Mouse (Mus musculus): ENCODE data around the gene Zswim8. TPM values are rescaled to one million over a fixed set of nuclear protein-coding genes. Genes with fewer than 3 reads are reported as not detected.
A peak's percentile ranks its signal among the peaks of the same experiment; 100 is the strongest.

Zswim8 gene
- polyA plus RNA-seq, 1 experiment from 2014 or later = 18.2 TPM

GRCm38 (mm10) chr14:20753792-20754191 is 46.4 kb downstream of the Zswim8 start:
- Histone ChIP-seq H3K27me3 (no peaks in the 10 kb centered on the region), H3K4me3 (no peak overlapping the region), H3K9me3 (replicated peaks) (no peaks in the 10 kb centered on the region), H3K9ac (no peak overlapping the region), H3K4me1 (replicated peaks) (peaks cover 17% of the 10 kb centered on the region), H3K27ac (no peak overlapping the region), H3K36me3 (peaks cover 52% of the 10 kb centered on the region), H3K4me2 (no peak overlapping the region)
- ATAC-seq (replicated peaks; ENCODE audit: insufficient number of reproducible peaks, insufficient read depth, low FRiP score, low read depth) = no peak
- WGBS = 76% methylated on average over 3 of the region's 3 CpGs

DNA sequence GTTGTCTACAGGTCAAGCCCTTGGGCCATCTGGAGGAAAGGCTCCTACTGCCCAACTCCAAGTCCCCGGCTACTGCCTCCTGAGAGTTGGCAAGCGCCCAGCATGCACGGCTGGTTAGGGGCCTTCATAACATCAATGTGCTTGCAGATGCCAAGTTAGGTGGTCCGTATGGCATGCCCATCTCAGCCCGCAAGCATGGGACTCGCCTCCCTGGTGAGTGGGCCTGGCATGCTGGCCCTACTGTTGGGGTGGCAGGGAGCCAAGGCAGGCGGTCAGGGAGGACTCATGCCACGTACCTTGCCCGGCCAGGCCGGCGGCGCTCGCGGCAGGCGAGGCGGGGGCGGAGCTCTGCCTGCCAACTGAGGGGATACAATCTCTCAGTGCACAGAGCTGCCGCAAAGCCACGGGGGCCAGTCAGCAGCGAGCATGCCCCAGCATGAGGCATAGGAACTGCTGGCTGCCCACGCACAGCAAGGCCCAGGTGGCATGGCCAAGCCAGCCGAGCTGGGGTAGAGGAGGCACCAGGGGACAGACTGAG is 50.1 kb downstream of the Zswim8 start:
- Histone ChIP-seq H3K36me3 (peaks cover 86% of the 10 kb centered on the region), H3K27me3 (no peaks in the 10 kb centered on the region), H3K4me3 (no peak overlapping the region), H3K4me1 (replicated peaks) (peaks cover 10% of the 10 kb centered on the region), H3K9me3 (replicated peaks) (no peaks in the 10 kb centered on the region), H3K9ac (no peak overlapping the region), H3K4me2 (no peak overlapping the region), H3K27ac (no peak overlapping the region)
- WGBS = 88% methylated on average over 22 of the region's 22 CpGs
- ATAC-seq (replicated peaks; ENCODE audit: insufficient number of reproducible peaks, insufficient read depth, low FRiP score, low read depth) = 0 out of 2 replicates have a peak, but pooled peaks have one; percentile 19

DNA sequence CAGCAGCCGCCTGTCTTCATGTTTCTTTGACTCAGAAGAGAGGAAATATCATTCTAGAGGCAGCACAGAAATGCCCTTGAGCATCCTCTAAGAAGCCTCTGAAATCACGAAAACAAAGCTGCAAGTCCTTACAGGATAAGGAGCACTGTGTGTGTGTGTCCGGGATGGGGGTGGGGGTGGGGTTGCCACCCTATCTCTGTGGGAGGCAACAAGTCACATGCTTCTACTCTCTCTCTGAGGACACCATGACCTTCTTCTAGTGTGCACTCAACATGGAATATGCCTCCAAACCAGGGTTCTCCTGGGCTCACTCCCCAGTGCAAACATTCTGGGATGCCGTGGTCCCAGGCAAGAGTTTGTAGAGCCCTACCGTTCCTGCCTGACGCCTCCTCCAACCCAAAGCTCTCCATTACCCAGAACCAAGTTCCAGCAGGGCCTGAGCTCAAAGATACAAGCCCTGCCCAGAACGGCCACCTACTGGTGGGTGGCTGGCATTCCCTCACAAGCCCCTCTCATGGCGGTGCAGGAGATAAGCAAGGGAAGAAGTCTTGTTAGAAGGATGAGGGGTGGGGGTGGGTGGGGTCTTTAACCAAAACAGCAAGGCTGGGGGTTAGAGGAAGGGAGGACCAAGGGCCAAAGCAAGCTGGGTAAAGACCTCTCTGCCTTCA is 51.5 kb downstream of the Zswim8 start:
- ATAC-seq (replicated peaks; ENCODE audit: insufficient number of reproducible peaks, insufficient read depth, low FRiP score, low read depth) = no peak

DNA sequence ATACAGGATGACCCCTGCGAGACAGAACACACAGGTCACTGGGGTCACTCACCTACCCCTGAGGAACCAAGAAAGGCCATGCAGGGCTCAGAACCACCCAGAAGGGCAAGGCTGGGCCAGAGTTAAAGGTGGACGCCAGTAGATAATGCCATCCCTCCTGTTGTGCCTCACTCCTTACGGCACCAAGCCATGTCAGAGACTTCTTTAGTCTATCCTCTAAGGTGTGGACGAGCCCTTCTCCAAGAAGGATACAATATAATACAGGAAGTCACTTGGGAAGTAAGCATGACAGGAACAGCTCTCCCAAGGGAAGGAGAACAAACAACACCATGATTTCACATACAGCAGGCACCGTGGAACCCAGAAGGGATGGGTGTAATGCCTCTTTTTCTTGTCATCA is 57.6 kb downstream of the Zswim8 start:
- Histone ChIP-seq H3K4me3 (no peak overlapping the region), H3K27me3 (no peaks in the 10 kb centered on the region), H3K9me3 (replicated peaks) (no peaks in the 10 kb centered on the region), H3K4me1 (replicated peaks) (peaks cover 42% of the 10 kb centered on the region), H3K9ac (peak overlapping the region; percentile 11), H3K27ac (peak overlapping the region; percentile 99), H3K36me3 (peaks cover 51% of the 10 kb centered on the region), H3K4me2 (no peak overlapping the region)
- 76% methylated on average over 5 of the region's 5 CpGs for WGBS
- ATAC-seq (replicated peaks; ENCODE audit: insufficient number of reproducible peaks, insufficient read depth, low FRiP score, low read depth) = no peak

More for the DNA sequence above, 51.5 kb downstream of the Zswim8 start:
- no peak overlapping the region for H3K9ac ChIP-seq
- no peak overlapping the region for H3K4me2 ChIP-seq
- no peak overlapping the region for H3K4me3 ChIP-seq
- peaks cover 10% of the 10 kb centered on the region for H3K4me1 ChIP-seq (replicated peaks)
- WGBS = 57% methylated on average over 8 of the region's 8 CpGs
- no peaks in the 10 kb centered on the region for H3K9me3 ChIP-seq (replicated peaks)
- peaks cover 87% of the 10 kb centered on the region for H3K36me3 ChIP-seq
- H3K27me3 ChIP-seq = no peaks in the 10 kb centered on the region
- peak overlapping the region; percentile 55 for H3K27ac ChIP-seq

- no peaks in the 10 kb centered on the region for H3K9me3 ChIP-seq (replicated peaks)
- WGBS = 12% methylated on average over 12 of the region's 12 CpGs
- no peak overlapping the region for H3K4me3 ChIP-seq
- peak; percentile 87 for ATAC-seq (replicated peaks; ENCODE audit: insufficient number of reproducible peaks, insufficient read depth, low FRiP score, low read depth)
- peak overlapping the region; percentile 19; the same call in 1 of the 2 replicates for H3K4me2 ChIP-seq
- H3K4me1 ChIP-seq (replicated peaks) = peaks cover 42% of the 10 kb centered on the region
- peaks cover 51% of the 10 kb centered on the region for H3K36me3 ChIP-seq
- H3K27ac ChIP-seq = peak overlapping the region; percentile 99
- no peaks in the 10 kb centered on the region for H3K27me3 ChIP-seq
- H3K9ac ChIP-seq = peak overlapping the region; percentile 43
These were observed 58.4 kb downstream of the Zswim8 start for GRCm38 (mm10) chr14:20765642-20766258.

DNA sequence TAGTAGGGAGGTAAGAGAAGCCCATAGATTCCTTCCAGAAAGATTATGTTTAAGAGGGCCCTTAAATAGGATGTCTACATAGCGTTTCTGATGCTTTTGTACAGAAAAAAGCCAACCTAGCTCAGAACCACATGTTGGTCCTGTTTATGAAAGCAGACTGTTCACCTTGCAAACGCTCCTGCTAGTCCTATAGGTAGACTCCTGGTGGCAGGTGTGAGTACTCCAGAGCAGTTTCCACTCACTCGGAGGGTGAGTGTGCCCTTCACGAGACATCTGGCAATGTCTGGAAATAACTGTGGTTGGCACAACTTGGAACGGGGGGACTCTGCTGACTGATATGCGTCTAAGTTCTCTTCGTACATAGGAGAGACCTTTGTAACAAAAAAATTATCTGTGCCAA is 60.6 kb downstream of the Zswim8 start:
- no peak for ATAC-seq (replicated peaks; ENCODE audit: insufficient number of reproducible peaks, insufficient read depth, low FRiP score, low read depth)
- H3K4me3 ChIP-seq = no peak overlapping the region
- WGBS = 62% methylated on average over 7 of the region's 7 CpGs
- no peaks in the 10 kb centered on the region for H3K9me3 ChIP-seq (replicated peaks)
- peak overlapping the region; percentile 33; the same call in 1 of the 2 replicates for H3K9ac ChIP-seq
- H3K36me3 ChIP-seq = peaks cover 31% of the 10 kb centered on the region
- H3K4me1 ChIP-seq (replicated peaks) = peaks cover 60% of the 10 kb centered on the region
- H3K27ac ChIP-seq = peak overlapping the region; percentile 99
- peak overlapping the region; percentile 14; the same call in 1 of the 2 replicates for H3K4me2 ChIP-seq
- no peaks in the 10 kb centered on the region for H3K27me3 ChIP-seq

DNA sequence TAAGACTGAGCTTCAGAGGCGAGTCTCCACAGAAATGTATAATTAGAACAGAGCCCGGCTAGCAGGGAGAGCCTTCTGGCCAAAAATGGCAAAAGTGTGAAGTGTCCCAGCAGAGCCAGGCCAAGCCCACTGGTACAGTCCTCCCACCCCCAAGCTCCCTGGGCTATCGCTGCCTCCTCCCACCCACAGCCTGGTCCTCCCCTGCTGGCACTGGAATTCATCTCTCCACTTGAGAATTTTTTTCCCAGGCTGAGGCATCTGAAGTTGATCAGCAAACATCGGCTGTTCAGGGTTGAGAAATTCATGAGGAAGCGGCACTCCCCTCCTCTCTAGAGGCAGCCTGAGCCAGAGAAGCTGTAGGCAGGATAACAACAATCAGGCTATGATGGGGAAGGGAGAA is 61.2 kb downstream of the Zswim8 start:
- peak overlapping the region; percentile 99 for H3K27ac ChIP-seq
- peak overlapping the region; percentile 22; the same call in 1 of the 2 replicates for H3K4me2 ChIP-seq
- H3K9me3 ChIP-seq (replicated peaks) = no peaks in the 10 kb centered on the region
- H3K36me3 ChIP-seq = peaks cover 26% of the 10 kb centered on the region
- H3K4me1 ChIP-seq (replicated peaks) = peaks cover 67% of the 10 kb centered on the region
- 26% methylated on average over 5 of the region's 5 CpGs for WGBS
- H3K4me3 ChIP-seq = no peak overlapping the region
- peak; percentile 76 for ATAC-seq (replicated peaks; ENCODE audit: insufficient number of reproducible peaks, insufficient read depth, low FRiP score, low read depth)
- no peaks in the 10 kb centered on the region for H3K27me3 ChIP-seq
- H3K9ac ChIP-seq = peak overlapping the region; percentile 33; the same call in 1 of the 2 replicates

GRCm38 (mm10) chr14:20771941-20772340 is 64.6 kb downstream of the Zswim8 start:
- Histone ChIP-seq H3K27ac (peak overlapping the region; percentile 70), H3K9ac (no peak overlapping the region), H3K27me3 (no peaks in the 10 kb centered on the region), H3K4me1 (replicated peaks) (peaks cover 70% of the 10 kb centered on the region), H3K4me2 (no peak overlapping the region), H3K36me3 (peaks cover 9% of the 10 kb centered on the region; the same call in 1 of the 2 replicates), H3K4me3 (no peak overlapping the region), H3K9me3 (replicated peaks) (no peaks in the 10 kb centered on the region)
- 91% methylated on average over 3 of the region's 3 CpGs for WGBS
- no peak for ATAC-seq (replicated peaks; ENCODE audit: insufficient number of reproducible peaks, insufficient read depth, low FRiP score, low read depth)

GRCm38 (mm10) chr14:20772808-20773207 is 65.5 kb downstream of the Zswim8 start:
- H3K4me1 ChIP-seq (replicated peaks) = peaks cover 63% of the 10 kb centered on the region
- 0 out of 2 replicates have a peak, but pooled peaks have one; percentile 4 for ATAC-seq (replicated peaks; ENCODE audit: insufficient number of reproducible peaks, insufficient read depth, low FRiP score, low read depth)
- H3K9ac ChIP-seq = peak overlapping the region; percentile 22; the same call in 1 of the 2 replicates
- H3K36me3 ChIP-seq = peaks cover 12% of the 10 kb centered on the region
- no peak overlapping the region for H3K4me3 ChIP-seq
- 31% methylated on average over 6 of the region's 6 CpGs for WGBS
- H3K27me3 ChIP-seq = no peaks in the 10 kb centered on the region
- peak overlapping the region; percentile 70 for H3K27ac ChIP-seq
- H3K9me3 ChIP-seq (replicated peaks) = no peaks in the 10 kb centered on the region
- H3K4me2 ChIP-seq = no peak overlapping the region
